Mouse (Mus musculus) MEL (cell line): ENCODE data around the gene Muc20. TPM values are rescaled to one million over a fixed set of nuclear protein-coding genes. Genes with fewer than 3 reads are reported as not detected.
A peak's percentile ranks its signal among the peaks of the same experiment; 100 is the strongest.

Source experiments
- DNase-seq: peaks from one replicate; pipeline ENCODE4 v3.0.0; 2011; ENCODE audit warnings: low read depth, low spot score
- H3K27ac ChIP-seq: 2 replicates; pipeline ENCODE4 v1.5.1; 2012; ENCODE audit warnings: low read depth, mild to moderate bottlenecking, control low read depth, low read length, moderate library complexity; ENCODE audit not compliant: control insufficient read depth
- H3K27me3 ChIP-seq, 2 experiments: fragments of 150-350 bp in 1 of 2; sonication (generic) in 1 of 2; 2 replicates each; pipeline ENCODE4 v1.6.1; 2012; ENCODE audit warnings: low read length in 2 of 2, mild to moderate bottlenecking in 2 of 2, improper control_type of control experiment in 1 of 2, moderate library complexity in 1 of 2; ENCODE audit not compliant: insufficient read depth in 2 of 2, control insufficient read depth in 1 of 2
- H3K36me3 ChIP-seq, 2 experiments: 2 replicates each; pipeline ENCODE4 v1.6.1; 2012 to 2014; ENCODE audit warnings: low read length in 2 of 2, improper control_type of control experiment in 1 of 2, inconsistent platforms in 1 of 2, mild to moderate bottlenecking in 1 of 2; ENCODE audit not compliant: insufficient read depth in 2 of 2, control insufficient read depth in 1 of 2
- H3K4me1 ChIP-seq, 2 experiments: fragments of 150-350 bp in 1 of 2; sonication (generic) in 1 of 2; 2 replicates each; pipeline ENCODE4 v1.6.1; 2012; ENCODE audit warnings: low read length in 2 of 2, improper control_type of control experiment in 1 of 2, mild to moderate bottlenecking in 1 of 2; ENCODE audit not compliant: insufficient read depth in 2 of 2, control insufficient read depth in 1 of 2
- H3K4me3 ChIP-seq, 2 experiments: fragments of 150-350 bp in 1 of 2; sonication (generic) in 1 of 2; 2 replicates each; pipeline ENCODE4 v1.5.1; 2012; ENCODE audit warnings: low read depth in 2 of 2, low read length in 2 of 2, mild to moderate bottlenecking in 2 of 2, moderate library complexity in 2 of 2, control low read depth in 1 of 2, improper control_type of control experiment in 1 of 2; ENCODE audit not compliant: control insufficient read depth in 1 of 2, insufficient read depth in 1 of 2
- H3K79me2 ChIP-seq: 2 replicates; pipeline ENCODE4 v1.6.1; 2012; ENCODE audit warnings: mild to moderate bottlenecking, low read length, moderate library complexity; ENCODE audit not compliant: control insufficient read depth, poor library complexity, insufficient read depth
- H3K9ac ChIP-seq: 2 replicates; pipeline ENCODE4 v1.6.1; 2012; ENCODE audit warnings: low read depth, mild to moderate bottlenecking, control low read depth, low read length, moderate library complexity; ENCODE audit not compliant: control insufficient read depth, poor library complexity, severe bottlenecking
- H3K9me3 ChIP-seq: fragments of 150-350 bp; sonication (generic); replicated peaks from 2 replicates; pipeline ENCODE4 v1.6.1; 2012; ENCODE audit warnings: mild to moderate bottlenecking, low read length, improper control_type of control experiment, moderate library complexity; ENCODE audit not compliant: insufficient read depth
- BHLHE40 ChIP-seq: IDR thresholded peaks from 2 replicates; pipeline ENCODE4 v1.6.1; 2012; ENCODE audit warnings: low read depth, mild to moderate bottlenecking, inconsistent platforms, low read length, improper control_type of control experiment, borderline replicate concordance
- CHD1 ChIP-seq: IDR thresholded peaks from 2 replicates; pipeline ENCODE4 v1.6.1; 2012; ENCODE audit warnings: low read depth, mild to moderate bottlenecking, inconsistent platforms, low read length, improper control_type of control experiment
- CHD2 ChIP-seq: IDR thresholded peaks from 2 replicates; pipeline ENCODE4 v1.6.1; 2011; ENCODE audit warnings: low read length, improper control_type of control experiment
- CTCF ChIP-seq, 3 experiments: IDR thresholded peaks in 2 of 3; conservative IDR thresholded peaks in 1 of 3; 2 replicates each; pipeline ENCODE4 v1.5.1; 2011 to 2012; ENCODE audit warnings: low read length in 3 of 3, low read depth in 2 of 3, mild to moderate bottlenecking in 2 of 3, improper control_type of control experiment in 1 of 3, inconsistent platforms in 1 of 3, mixed read lengths in 1 of 3, moderate library complexity in 1 of 3; ENCODE audit not compliant: control insufficient read depth in 1 of 3, insufficient read depth in 1 of 3, poor library complexity in 1 of 3, severe bottlenecking in 1 of 3
- E2F4 ChIP-seq: IDR thresholded peaks from 2 replicates; pipeline ENCODE4 v1.6.1; 2011; ENCODE audit warnings: low read depth, low read length, improper control_type of control experiment, borderline replicate concordance
- ELF1 ChIP-seq: IDR thresholded peaks from 2 replicates; pipeline ENCODE4 v1.6.1; 2014; ENCODE audit warnings: low read depth, mild to moderate bottlenecking, inconsistent platforms, low read length, improper control_type of control experiment, moderate library complexity
- EP300 ChIP-seq, 2 experiments: IDR thresholded peaks; 2 replicates each; pipeline ENCODE4 v1.6.1; 2011; ENCODE audit warnings: improper control_type of control experiment in 2 of 2, low read length in 2 of 2, low read depth in 1 of 2, mild to moderate bottlenecking in 1 of 2
- ETS1 ChIP-seq: IDR thresholded peaks from 2 replicates; pipeline ENCODE4 v1.6.1; 2012; ENCODE audit warnings: low read depth, mild to moderate bottlenecking, inconsistent platforms, low read length, improper control_type of control experiment, moderate library complexity
- GATA1 ChIP-seq: IDR thresholded peaks from 2 replicates; pipeline ENCODE4 v1.6.1; 2011; ENCODE audit warnings: low read depth, low read length, improper control_type of control experiment
- JUND ChIP-seq: IDR thresholded peaks from 2 replicates; pipeline ENCODE4 v1.6.1; 2011; ENCODE audit warnings: low read depth, mild to moderate bottlenecking, improper control_type of control experiment, low read length
- KAT2A ChIP-seq: conservative IDR thresholded peaks from 2 replicates; pipeline ENCODE4 v1.6.1; 2012; ENCODE audit warnings: low read depth, low read length, improper control_type of control experiment, inconsistent platforms
- MAFK ChIP-seq: IDR thresholded peaks from 2 replicates; pipeline ENCODE4 v1.6.1; 2011; ENCODE audit warnings: low read depth, mild to moderate bottlenecking, low read length, improper control_type of control experiment, borderline replicate concordance
- MAX ChIP-seq: IDR thresholded peaks from 2 replicates; pipeline ENCODE4 v1.6.1; 2011; ENCODE audit warnings: low read length, improper control_type of control experiment
- MXI1 ChIP-seq: IDR thresholded peaks from 2 replicates; pipeline ENCODE4 v1.6.1; 2011; ENCODE audit warnings: mild to moderate bottlenecking, low read depth, low read length, improper control_type of control experiment
- MYC ChIP-seq: IDR thresholded peaks from 2 replicates; pipeline ENCODE4 v1.6.1; 2011; ENCODE audit warnings: low read depth, mild to moderate bottlenecking, low read length, improper control_type of control experiment, moderate library complexity
- POLR2A ChIP-seq, 2 experiments: IDR thresholded peaks; 2 replicates each; pipeline ENCODE4 v1.6.1; 2011 to 2012; ENCODE audit warnings: low read length in 2 of 2, mild to moderate bottlenecking in 2 of 2, control low read depth in 1 of 2, improper control_type of control experiment in 1 of 2, low read depth in 1 of 2, moderate library complexity in 1 of 2; ENCODE audit not compliant: control insufficient read depth in 1 of 2, insufficient read depth in 1 of 2, poor library complexity in 1 of 2
- RCOR1 ChIP-seq: IDR thresholded peaks from 2 replicates; pipeline ENCODE4 v1.6.1; 2012; ENCODE audit warnings: low read depth, mild to moderate bottlenecking, inconsistent platforms, low read length, improper control_type of control experiment
- SMC3 ChIP-seq: IDR thresholded peaks from 2 replicates; pipeline ENCODE4 v1.6.1; 2011; ENCODE audit warnings: low read depth, low read length, improper control_type of control experiment
- TAL1 ChIP-seq: IDR thresholded peaks from 2 replicates; pipeline ENCODE4 v1.6.1; 2012; ENCODE audit warnings: mild to moderate bottlenecking, inconsistent platforms, low read length, moderate library complexity, mixed read lengths
- TBP ChIP-seq: IDR thresholded peaks from 2 replicates; pipeline ENCODE4 v1.8.0; 2011; ENCODE audit warnings: low read depth, low read length, improper control_type of control experiment
- TCF12 ChIP-seq: IDR thresholded peaks from 2 replicates; pipeline ENCODE4 v1.6.1; 2014; ENCODE audit warnings: low read depth, mild to moderate bottlenecking, inconsistent platforms, low read length, improper control_type of control experiment, moderate library complexity
- UBTF ChIP-seq: IDR thresholded peaks from 2 replicates; pipeline ENCODE4 v1.6.1; 2012; ENCODE audit warnings: low read depth, mild to moderate bottlenecking, inconsistent platforms, low read length, improper control_type of control experiment, moderate library complexity, borderline replicate concordance; ENCODE audit not compliant: insufficient read depth
- USF2 ChIP-seq, 2 experiments: IDR thresholded peaks; 2 replicates each; pipeline ENCODE4 v1.6.1; 2011 to 2012; ENCODE audit warnings: improper control_type of control experiment in 2 of 2, low read length in 2 of 2, borderline replicate concordance in 1 of 2, inconsistent platforms in 1 of 2, low read depth in 1 of 2, mild to moderate bottlenecking in 1 of 2; ENCODE audit not compliant: insufficient read depth in 1 of 2
- ZC3H11A ChIP-seq: IDR thresholded peaks from 2 replicates; pipeline ENCODE4 v1.6.1; 2012; ENCODE audit warnings: low read depth, mild to moderate bottlenecking, inconsistent platforms, low read length, improper control_type of control experiment
- ZKSCAN1 ChIP-seq: IDR thresholded peaks from 2 replicates; pipeline ENCODE4 v1.6.1; 2012; ENCODE audit warnings: low read depth, mild to moderate bottlenecking, inconsistent platforms, low read length, improper control_type of control experiment, moderate library complexity
- ZMIZ1 ChIP-seq: IDR thresholded peaks from 2 replicates; pipeline ENCODE4 v1.6.1; 2012; ENCODE audit warnings: low read depth, mild to moderate bottlenecking, inconsistent platforms, low read length, improper control_type of control experiment, moderate library complexity
- ZNF384 ChIP-seq: IDR thresholded peaks from 2 replicates; pipeline ENCODE4 v1.6.1; 2012; ENCODE audit warnings: low read depth, mild to moderate bottlenecking, inconsistent platforms, low read length, improper control_type of control experiment
- polyA plus RNA-seq, 2 experiments: library from polyadenylated mRNA; stranded (reverse) in 1 of 2; unstranded in 1 of 2; fragments of >175 nt in 1 of 2; fragments of >200 nt in 1 of 2; gene quantifications; 2 replicates each; pipeline versions ENCODE4 v1.2.1 to v1.2.4; 2012; ENCODE audit warnings: low replicate concordance in 2 of 2, low read depth in 1 of 2; ENCODE audit not compliant: insufficient read length in 2 of 2, insufficient read depth in 1 of 2, missing spikeins in 1 of 2
- total RNA-seq: library from RNA; depleted of rRNA; stranded (reverse); fragments of 300-350 nt; gene quantifications from 2 replicates; pipeline ENCODE4 v1.2.3, GENCODE M21; 2012

Muc20 gene
- total and polyA plus RNA-seq, 3 experiments = not detected

- H3K27me3 ChIP-seq = no peaks in the 10 kb centered on the region
- H3K9ac ChIP-seq = no peak overlapping the region
- DNase-seq = peak; percentile 61
- no peak overlapping the region for H3K4me3 ChIP-seq
- no peaks in the 10 kb centered on the region for H3K9me3 ChIP-seq
- no peaks in the 10 kb centered on the region for H3K79me2 ChIP-seq
- TF ChIP-seq USF2 (IDR thresholded peaks at IDR 0.05; ENCODE audit: borderline replicate concordance in 1 of 2, insufficient read depth in 1 of 2, low read depth in 1 of 2, low read length in 2 of 2) (no peak), EP300 (IDR thresholded peaks at IDR 0.05; ENCODE audit: low read depth in 1 of 2, low read length in 2 of 2) (peak; percentile 60 to 70; a peak in 3 of 4 replicates), CTCF (IDR thresholded peaks at IDR 0.05 in 2 of 3, conservative IDR thresholded peaks at IDR 0.05 in 1 of 3; ENCODE audit: control insufficient read depth in 1 of 3, insufficient read depth in 1 of 3, low read depth in 2 of 3, low read length in 3 of 3, poor library complexity in 1 of 3, severe bottlenecking in 1 of 3) (peak in 1 of 3 experiments; percentile 8; a peak in 2 of 6 replicates), RCOR1 (peak; percentile 69; the same call in 1 of the 2 replicates), JUND (no peak), POLR2A (IDR thresholded peaks at IDR 0.05; ENCODE audit: control insufficient read depth in 1 of 2, insufficient read depth in 1 of 2, low read depth in 1 of 2, low read length in 2 of 2, poor library complexity in 1 of 2) (no peak), TAL1 (peak; percentile 51), CHD2 (no peak), ELF1 (0 out of 2 replicates have a peak, but pooled peaks have one; percentile 10), CHD1 (no peak), ZC3H11A (no peak), E2F4 (no peak), MYC (no peak), MAX (no peak), SMC3 (no peak), BHLHE40 (no peak), ETS1 (0 out of 2 replicates have a peak, but pooled peaks have one; percentile 32), MAFK (no peak), UBTF (no peak), TBP (no peak), GATA1 (peak; percentile 58), ZKSCAN1 (no peak), KAT2A (no peak), TCF12 (peak; percentile 40; the same call in 1 of the 2 replicates), ZNF384 (no peak), ZMIZ1 (no peak), MXI1 (no peak)
- H3K4me1 ChIP-seq = peaks cover 0 to 14% of the 10 kb centered on the region in 2 experiments; a peak in 3 of 4 replicates
- H3K36me3 ChIP-seq = peaks cover 0 to 13% of the 10 kb centered on the region in 2 experiments; a peak in 2 of 4 replicates
- H3K27ac ChIP-seq = no peak overlapping the region
These were observed 31.9 kb upstream of the Muc20 start for GRCm38 (mm10) chr16:32829104-32829503.
